ENCODE assay signal across 28 mouse cellular contexts in genomic region chr8:99621626-99622025, GRCm38 (mm10).
"Had no signal": no experiment of that assay in that cellular context is flagged by ENCODE, and none has a peak within 500 bp of the region (broad histone marks: within the 10 kb centered on the region; RNA-seq: fewer than 3 reads in every experiment).

No protein-coding gene starts in this region.

- H3K27me3 ChIP-seq: embryonic facial prominence, embryonic 12.5 days; embryonic facial prominence, embryonic 13.5 days; embryonic facial prominence, embryonic 15.5 days; forebrain, embryonic 12.5 days; forebrain, embryonic 13.5 days; forebrain, embryonic 15.5 days had no signal

- DNase-seq: cerebellum, adult 2 months; cerebellum, adult 8-10 months; cerebellum, adult 9-10 months; cerebellum, adult 9-11 months; cerebellum, postnatal 10 days; cerebellum, postnatal 14 days; cerebellum, postnatal 25 days; cerebellum, postnatal 36 days; embryo, embryonic 11 days; forebrain, postnatal 0 days; gastrocnemius, adult 2 months; gastrocnemius, postnatal 10 days; gastrocnemius, postnatal 14 days; gastrocnemius, postnatal 25 days; gastrocnemius, postnatal 36 days; heart, adult 11 months; heart, adult 18-20 months had no signal

- ATAC-seq: forebrain, embryonic 13.5 days; forebrain, embryonic 14.5 days; forebrain, embryonic 15.5 days; forebrain, embryonic 16.5 days; forebrain, postnatal 0 days had no signal

- H3K4me3 ChIP-seq: embryonic facial prominence, embryonic 10.5 days; embryonic facial prominence, embryonic 12.5 days; embryonic facial prominence, embryonic 13.5 days; embryonic facial prominence, embryonic 15.5 days; erythroblast, embryonic 14.5 days; forebrain, embryonic 10.5 days; forebrain, embryonic 12.5 days; forebrain, embryonic 13.5 days; forebrain, embryonic 15.5 days; gastrocnemius, adult 2 months had no signal

- H3K9ac ChIP-seq: embryonic facial prominence, embryonic 12.5 days; embryonic facial prominence, embryonic 13.5 days; embryonic facial prominence, embryonic 15.5 days; forebrain, embryonic 12.5 days; forebrain, embryonic 13.5 days; forebrain, embryonic 15.5 days; forebrain, postnatal 0 days had no signal

- H3K27ac ChIP-seq: embryonic facial prominence, embryonic 10.5 days; embryonic facial prominence, embryonic 12.5 days; embryonic facial prominence, embryonic 13.5 days; embryonic facial prominence, embryonic 15.5 days; forebrain, embryonic 10.5 days; forebrain, embryonic 12.5 days; forebrain, embryonic 13.5 days; forebrain, embryonic 15.5 days; gastrocnemius, adult 2 months had no signal

- H3K4me1 ChIP-seq: embryonic facial prominence, embryonic 10.5 days; embryonic facial prominence, embryonic 12.5 days; embryonic facial prominence, embryonic 13.5 days; embryonic facial prominence, embryonic 15.5 days; forebrain, embryonic 10.5 days; forebrain, embryonic 12.5 days; forebrain, embryonic 13.5 days; forebrain, embryonic 15.5 days had no signal

- H3K4me2 ChIP-seq: embryonic facial prominence, embryonic 12.5 days; embryonic facial prominence, embryonic 13.5 days; embryonic facial prominence, embryonic 15.5 days; forebrain, embryonic 12.5 days; forebrain, embryonic 13.5 days; forebrain, embryonic 15.5 days had no signal

- H3K36me3 ChIP-seq: embryonic facial prominence, embryonic 10.5 days; embryonic facial prominence, embryonic 12.5 days; embryonic facial prominence, embryonic 13.5 days; embryonic facial prominence, embryonic 15.5 days; forebrain, embryonic 10.5 days; forebrain, embryonic 12.5 days; forebrain, embryonic 15.5 days had no signal

- H3K9me3 ChIP-seq: embryonic facial prominence, embryonic 10.5 days; embryonic facial prominence, embryonic 12.5 days; embryonic facial prominence, embryonic 13.5 days; embryonic facial prominence, embryonic 15.5 days; forebrain, embryonic 10.5 days; forebrain, embryonic 12.5 days; forebrain, embryonic 13.5 days; forebrain, embryonic 15.5 days had no signal
